Mouse (Mus musculus) stomach, postnatal 0 days (tissue): ENCODE measurements around the gene Dtx1.

Experiments
- CTCF ChIP-seq: IDR thresholded peaks from 2 replicates; pipeline ENCODE4 v1.5.1; 2016; ENCODE audit warnings: antibody characterized with exemption, low read depth, mild to moderate bottlenecking, moderate library complexity
- EP300 ChIP-seq: optimal IDR thresholded peaks from 2 replicates; pipeline ENCODE3; 2016; ENCODE audit warnings: antibody characterized with exemption

GRCm38 (mm10) chr5:120643365-120644085, 68.2 kb downstream of the Dtx1 start:
- no peak for TF ChIP-seq EP300
- no peak for TF ChIP-seq CTCF
